Mouse (Mus musculus) lung, embryonic 15.5 days (tissue): ENCODE measurements at regions not wholly inside any gene's neighbourhood (a gene's known extent, or its start where the extent isn't known, plus 50 kb on each side); places are given as distances from the start of the nearest gene placed in this dataset.
"Not testable (repeated sequence)": the region's sequence is repeated elsewhere in the genome, so short reads cannot be mapped to it uniquely, and the experiment has no call there.

Experiments
- ATAC-seq: fragments of 200-750 bp; cut with Nextera tagmentation; 2 replicates; pipeline ENCODE4 v1.8.0; 2017; ENCODE audit warnings: moderate number of reproducible peaks, borderline replicate concordance; ENCODE audit not compliant: low FRiP score, low TSS enrichment; ENCODE audit errors: extremely low read depth
- H3K27ac ChIP-seq: fragments of 300-500 bp; sonication (generic); 2 replicates; pipeline ENCODE4 v1.5.1; 2015; ENCODE audit warnings: moderate library complexity, mild to moderate bottlenecking, inconsistent platforms
- H3K27me3 ChIP-seq: fragments of 300-500 bp; sonication (generic); 2 replicates; pipeline ENCODE4 v1.6.1; 2015; ENCODE audit warnings: inconsistent platforms
- H3K36me3 ChIP-seq: fragments of 300-500 bp; sonication (generic); 2 replicates; pipeline ENCODE4 v1.6.1; 2015; ENCODE audit warnings: inconsistent platforms
- H3K4me1 ChIP-seq: fragments of 300-500 bp; sonication (generic); 2 replicates; pipeline ENCODE4 v1.6.1; 2015; ENCODE audit warnings: inconsistent platforms
- H3K4me2 ChIP-seq: fragments of 300-500 bp; sonication (generic); 2 replicates; pipeline ENCODE4 v1.6.1; 2015; ENCODE audit warnings: inconsistent platforms, mild to moderate bottlenecking, moderate library complexity
- H3K4me3 ChIP-seq: fragments of 300-500 bp; sonication (generic); 2 replicates; pipeline ENCODE4 v1.5.1; 2015; ENCODE audit warnings: mild to moderate bottlenecking, inconsistent platforms
- H3K9ac ChIP-seq: fragments of 300-500 bp; sonication (generic); 2 replicates; pipeline ENCODE4 v1.6.1; 2015; ENCODE audit warnings: inconsistent platforms
- H3K9me3 ChIP-seq: fragments of 300-500 bp; sonication (generic); 2 replicates; pipeline ENCODE4 v1.6.1; 2016; ENCODE audit warnings: inconsistent platforms
- WGBS: fragments of 180-500 bp; shearing (Covaris S2); methylation state at CpG from one replicate; pipeline ENCODE4 v1.1.7; 2015; 5-methylcytosine and 5-hydroxymethylcytosine counted together

GRCm38 (mm10) chr10:103507051-103507450, 139.5 kb downstream of the Slc6a15 start:
- not testable (repeated sequence) for ATAC-seq, H3K9ac ChIP-seq, H3K9me3 ChIP-seq, H3K27me3 ChIP-seq, H3K27ac ChIP-seq, H3K4me2 ChIP-seq, H3K4me1 ChIP-seq, H3K4me3 ChIP-seq, H3K36me3 ChIP-seq
- WGBS, result 84% methylated on average over 7 of the region's 7 CpGs

GRCm38 (mm10) chr10:103544502-103544901, 176.9 kb downstream of the Slc6a15 start:
- no peak overlapping the region for H3K9ac ChIP-seq
- 86% methylated on average over 2 of the region's 2 CpGs for WGBS
- H3K9me3 ChIP-seq, result no peaks in the 10 kb centered on the region
- no peak overlapping the region for H3K4me2 ChIP-seq
- H3K4me1 ChIP-seq, result no peaks in the 10 kb centered on the region
- no peak overlapping the region for H3K4me3 ChIP-seq
- no peaks in the 10 kb centered on the region for H3K36me3 ChIP-seq
- ATAC-seq, result no peak
- no peaks in the 10 kb centered on the region for H3K27me3 ChIP-seq
- H3K27ac ChIP-seq, result no peak overlapping the region

- WGBS, result 68% methylated on average over 2 of the region's 2 CpGs
- Histone ChIP-seq H3K9ac (no peak overlapping the region), H3K9me3 (no peaks in the 10 kb centered on the region), H3K36me3 (no peaks in the 10 kb centered on the region), H3K4me2 (no peak overlapping the region), H3K27ac (no peak overlapping the region), H3K4me3 (no peak overlapping the region), H3K27me3 (no peaks in the 10 kb centered on the region), H3K4me1 (no peaks in the 10 kb centered on the region)
- no peak for ATAC-seq
These were observed 181.9 kb downstream of the Slc6a15 start for GRCm38 (mm10) chr10:103549510-103549909.

- Histone ChIP-seq H3K27me3 (no peaks in the 10 kb centered on the region), H3K4me2 (no peak overlapping the region), H3K4me3 (no peak overlapping the region), H3K27ac (no peak overlapping the region), H3K4me1 (no peaks in the 10 kb centered on the region), H3K36me3 (no peaks in the 10 kb centered on the region), H3K9ac (no peak overlapping the region), H3K9me3 (no peaks in the 10 kb centered on the region)
- no peak for ATAC-seq
- WGBS, result 65% methylated on average over 3 of the region's 3 CpGs
These were observed 217.5 kb downstream of the Slc6a15 start for GRCm38 (mm10) chr10:103585097-103585496.

GRCm38 (mm10) chr10:103585504-103585903, 217.9 kb downstream of the Slc6a15 start:
- Histone ChIP-seq H3K4me2 (no peak overlapping the region), H3K9ac (no peak overlapping the region), H3K9me3 (no peaks in the 10 kb centered on the region), H3K36me3 (no peaks in the 10 kb centered on the region), H3K4me1 (no peaks in the 10 kb centered on the region), H3K27ac (no peak overlapping the region), H3K27me3 (no peaks in the 10 kb centered on the region), H3K4me3 (no peak overlapping the region)
- ATAC-seq, result no peak
- 90% methylated on average over 2 of the region's 2 CpGs for WGBS

GRCm38 (mm10) chr10:103591985-103592384, 224.4 kb downstream of the Slc6a15 start:
- H3K4me1 ChIP-seq, result no peaks in the 10 kb centered on the region
- H3K27me3 ChIP-seq, result no peaks in the 10 kb centered on the region
- no peak overlapping the region for H3K9ac ChIP-seq
- no peaks in the 10 kb centered on the region for H3K36me3 ChIP-seq
- H3K27ac ChIP-seq, result no peak overlapping the region
- H3K4me3 ChIP-seq, result no peak overlapping the region
- no peaks in the 10 kb centered on the region for H3K9me3 ChIP-seq
- WGBS, result 85% methylated on average over 2 of the region's 2 CpGs
- ATAC-seq, result no peak
- H3K4me2 ChIP-seq, result no peak overlapping the region

- ATAC-seq, result no peak
- Histone ChIP-seq H3K4me2 (no peak overlapping the region), H3K36me3 (no peaks in the 10 kb centered on the region), H3K27ac (no peak overlapping the region), H3K4me1 (no peaks in the 10 kb centered on the region), H3K9ac (no peak overlapping the region), H3K27me3 (no peaks in the 10 kb centered on the region), H3K4me3 (no peak overlapping the region), H3K9me3 (no peaks in the 10 kb centered on the region)
- 65% methylated on average over 2 of the region's 2 CpGs for WGBS
These were observed 273.6 kb downstream of the Slc6a15 start for GRCm38 (mm10) chr10:103641162-103641561.

GRCm38 (mm10) chr10:103649848-103650247, 282.3 kb downstream of the Slc6a15 start:
- H3K9ac ChIP-seq, result no peak overlapping the region

GRCm38 (mm10) chr10:103673081-103673480, 305.5 kb downstream of the Slc6a15 start:
- no peaks in the 10 kb centered on the region for H3K9me3 ChIP-seq
- H3K27ac ChIP-seq, result no peak overlapping the region
- ATAC-seq, result no peak
- H3K27me3 ChIP-seq, result no peaks in the 10 kb centered on the region
- H3K9ac ChIP-seq, result no peak overlapping the region
- H3K4me1 ChIP-seq, result no peaks in the 10 kb centered on the region
- WGBS, result 72% methylated on average over 3 of the region's 3 CpGs
- H3K36me3 ChIP-seq, result no peaks in the 10 kb centered on the region
- H3K4me2 ChIP-seq, result no peak overlapping the region
- no peak overlapping the region for H3K4me3 ChIP-seq

More at GRCm38 (mm10) chr10:103649848-103650247, 282.3 kb downstream of the Slc6a15 start:
- ATAC-seq, result no peak
- Histone ChIP-seq H3K27ac (no peak overlapping the region), H3K27me3 (no peaks in the 10 kb centered on the region), H3K4me2 (no peak overlapping the region), H3K4me3 (no peak overlapping the region), H3K36me3 (no peaks in the 10 kb centered on the region), H3K4me1 (no peaks in the 10 kb centered on the region), H3K9me3 (no peaks in the 10 kb centered on the region)
- WGBS, result 82% methylated on average over 3 of the region's 3 CpGs

- no peak overlapping the region for H3K4me3 ChIP-seq
- H3K4me2 ChIP-seq, result no peak overlapping the region
- H3K27ac ChIP-seq, result no peak overlapping the region
- H3K36me3 ChIP-seq, result no peaks in the 10 kb centered on the region
- H3K9ac ChIP-seq, result no peak overlapping the region
- H3K4me1 ChIP-seq, result no peaks in the 10 kb centered on the region
- H3K27me3 ChIP-seq, result no peaks in the 10 kb centered on the region
- ATAC-seq, result no peak
- no peaks in the 10 kb centered on the region for H3K9me3 ChIP-seq
- 80% methylated on average over 3 of the region's 3 CpGs for WGBS
These were observed 306.2 kb downstream of the Slc6a15 start for GRCm38 (mm10) chr10:103673765-103674164.

- Histone ChIP-seq H3K27me3 (no peaks in the 10 kb centered on the region), H3K4me2 (no peak overlapping the region), H3K4me1 (no peaks in the 10 kb centered on the region), H3K9me3 (no peaks in the 10 kb centered on the region), H3K9ac (no peak overlapping the region), H3K36me3 (no peaks in the 10 kb centered on the region), H3K4me3 (no peak overlapping the region), H3K27ac (no peak overlapping the region)
- 35% methylated on average over 2 of the region's 2 CpGs for WGBS
- no peak for ATAC-seq
These were observed 325.1 kb downstream of the Slc6a15 start for GRCm38 (mm10) chr10:103692682-103693081.

GRCm38 (mm10) chr10:103715080-103715725, 347.6 kb downstream of the Slc6a15 start:
- ATAC-seq, result no peak
- Histone ChIP-seq H3K4me1 (no peaks in the 10 kb centered on the region), H3K4me3 (no peak overlapping the region), H3K9ac (no peak overlapping the region), H3K4me2 (no peak overlapping the region), H3K36me3 (no peaks in the 10 kb centered on the region), H3K27ac (no peak overlapping the region), H3K27me3 (no peaks in the 10 kb centered on the region), H3K9me3 (no peaks in the 10 kb centered on the region)
- 64% methylated on average over 3 of the region's 3 CpGs for WGBS
